Mouse (Mus musculus): Measurements from ENCODE around the gene Nsun7.
A peak's percentile ranks its signal among the peaks of the same experiment; 100 is the strongest.
"Not testable (repeated sequence)": the region's sequence is repeated elsewhere in the genome, so short reads cannot be mapped to it uniquely, and the experiment has no call there.

The Nsun7 gene

GRCm38 (mm10) chr5:66259756-66260448 lies at the start of gene Nsun7:
Gene Nsun7 (plus strand): TSS chr5:66259897.
- peak; percentile 90 to 92 for DNase-seq (ENCODE audit: low spot score in 2 of 2)

- DNase-seq (ENCODE audit: low spot score in 2 of 2): no peak
Measured at GRCm38 (mm10) chr5:66214395-66214935, 45.2 kb upstream of the Nsun7 start.

GRCm38 (mm10) chr5:66215569-66216277 lies 44.0 kb upstream of the Nsun7 start:
- DNase-seq (ENCODE audit: low spot score in 2 of 2): no peak

- DNase-seq (ENCODE audit: low spot score in 2 of 2): no peak
Measured at GRCm38 (mm10) chr5:66219692-66220091, 40.0 kb upstream of the Nsun7 start.

- DNase-seq (ENCODE audit: low spot score in 2 of 2): no peak
Measured at GRCm38 (mm10) chr5:66220620-66221019, 39.1 kb upstream of the Nsun7 start.

GRCm38 (mm10) chr5:66222916-66223315 lies 36.8 kb upstream of the Nsun7 start:
- DNase-seq (ENCODE audit: low spot score in 2 of 2): no peak

GRCm38 (mm10) chr5:66226526-66226925 lies 33.2 kb upstream of the Nsun7 start:
- DNase-seq (ENCODE audit: low spot score in 2 of 2): no peak

- DNase-seq (ENCODE audit: low spot score in 2 of 2): no peak
Measured at GRCm38 (mm10) chr5:66231660-66232269, 27.9 kb upstream of the Nsun7 start.

GRCm38 (mm10) chr5:66232456-66232855 lies 27.2 kb upstream of the Nsun7 start:
- DNase-seq (ENCODE audit: low spot score in 2 of 2): no peak

GRCm38 (mm10) chr5:66241894-66242293 lies 17.8 kb upstream of the Nsun7 start:
- DNase-seq (ENCODE audit: low spot score in 2 of 2): no peak

GRCm38 (mm10) chr5:66243467-66243866 lies 16.2 kb upstream of the Nsun7 start:
- no peak for DNase-seq (ENCODE audit: low spot score in 2 of 2)

- DNase-seq (ENCODE audit: low spot score in 2 of 2): no peak
Measured at GRCm38 (mm10) chr5:66244043-66244660, 15.5 kb upstream of the Nsun7 start.

GRCm38 (mm10) chr5:66245958-66246497 lies 13.7 kb upstream of the Nsun7 start:
- no peak for DNase-seq (ENCODE audit: low spot score in 2 of 2)

- DNase-seq (ENCODE audit: low spot score in 2 of 2): peak in 1 of 2 experiments; percentile 28
Measured at GRCm38 (mm10) chr5:66253219-66253618, 6.5 kb upstream of the Nsun7 start.

- no peak for DNase-seq (ENCODE audit: low spot score in 2 of 2)
Measured at GRCm38 (mm10) chr5:66255044-66255443, 4.7 kb upstream of the Nsun7 start.

- DNase-seq (ENCODE audit: low spot score in 2 of 2): no peak
Measured at GRCm38 (mm10) chr5:66259000-66259399, 697 bp upstream of the Nsun7 start.

GRCm38 (mm10) chr5:66259431-66259755 lies 304 bp upstream of the Nsun7 start:
- not testable (repeated sequence) for DNase-seq (ENCODE audit: low spot score in 2 of 2)

GRCm38 (mm10) chr5:66262475-66262874 lies 2.8 kb downstream of the Nsun7 start:
- DNase-seq (ENCODE audit: low spot score in 2 of 2): no peak

GRCm38 (mm10) chr5:66263398-66263797 lies 3.7 kb downstream of the Nsun7 start:
- DNase-seq (ENCODE audit: low spot score in 2 of 2): peak in 1 of 2 experiments; percentile 32

- DNase-seq (ENCODE audit: low spot score in 2 of 2): no peak
Measured at GRCm38 (mm10) chr5:66269616-66270015, 9.9 kb downstream of the Nsun7 start.

- no peak for DNase-seq (ENCODE audit: low spot score in 2 of 2)
Measured at GRCm38 (mm10) chr5:66271141-66271540, 11.4 kb downstream of the Nsun7 start.

- DNase-seq (ENCODE audit: low spot score in 2 of 2): no peak
Measured at GRCm38 (mm10) chr5:66274417-66274816, 14.7 kb downstream of the Nsun7 start.

All from right cerebral cortex, postnatal 10 days (tissue).